Mouse (Mus musculus): Measurements from ENCODE around the gene Hdgf. TPM values are rescaled to one million over a fixed set of nuclear protein-coding genes. Genes with fewer than 3 reads are reported as not detected.

Gene Hdgf
- polyA plus RNA-seq, 1 experiment from 2014 or later: 144 TPM

GRCm38 (mm10) chr3:87934501-87934900 is 28.4 kb downstream of the Hdgf start:
- peaks cover 31% of the 10 kb centered on the region for H3K4me1 ChIP-seq (ENCODE audit: control insufficient read depth, insufficient read depth, low read length)
- H3K9me3 ChIP-seq (replicated peaks; ENCODE audit: control insufficient read depth, low read length, poor library complexity, severe bottlenecking): no peaks in the 10 kb centered on the region
- no peak overlapping the region for H3K4me3 ChIP-seq (ENCODE audit: low read depth, low read length)
- no peak overlapping the region for H3K27ac ChIP-seq (ENCODE audit: low read length)
- no peak overlapping the region for H3K4me2 ChIP-seq (ENCODE audit: low read length)
- ATAC-seq: no peak
- H3K27me3 ChIP-seq (ENCODE audit: control insufficient read depth, insufficient read depth, low read depth, low read length): no peaks in the 10 kb centered on the region
- 65% methylated on average over 4 of the region's 4 CpGs for WGBS
- H3K36me3 ChIP-seq (ENCODE audit: control insufficient read depth, insufficient read depth, low read length): peaks cover 20% of the 10 kb centered on the region
- no peak overlapping the region for H3K9ac ChIP-seq (ENCODE audit: low read depth, low read length)

- H3K4me3 ChIP-seq (ENCODE audit: low read depth, low read length): no peak overlapping the region
- H3K36me3 ChIP-seq (ENCODE audit: control insufficient read depth, insufficient read depth, low read length): peaks cover 24% of the 10 kb centered on the region
- no peaks in the 10 kb centered on the region for H3K9me3 ChIP-seq (replicated peaks; ENCODE audit: control insufficient read depth, low read length, poor library complexity, severe bottlenecking)
- WGBS: 86% methylated on average over 4 of the region's 4 CpGs
- no peaks in the 10 kb centered on the region for H3K27me3 ChIP-seq (ENCODE audit: control insufficient read depth, insufficient read depth, low read depth, low read length)
- peaks cover 31% of the 10 kb centered on the region for H3K4me1 ChIP-seq (ENCODE audit: control insufficient read depth, insufficient read depth, low read length)
- H3K4me2 ChIP-seq (ENCODE audit: low read length): no peak overlapping the region
- no peak overlapping the region for H3K27ac ChIP-seq (ENCODE audit: low read length)
- no peak overlapping the region for H3K9ac ChIP-seq (ENCODE audit: low read depth, low read length)
- no peak for ATAC-seq
Observed at GRCm38 (mm10) chr3:87935201-87935600, 29.1 kb downstream of the Hdgf start.

- Histone ChIP-seq H3K36me3 (ENCODE audit: control insufficient read depth, insufficient read depth, low read length) (peaks cover 28% of the 10 kb centered on the region), H3K27ac (ENCODE audit: low read length) (no peak overlapping the region), H3K4me2 (ENCODE audit: low read length) (peak overlapping the region; percentile 15; the same call in 1 of the 2 replicates), H3K27me3 (ENCODE audit: control insufficient read depth, insufficient read depth, low read depth, low read length) (no peaks in the 10 kb centered on the region), H3K4me3 (ENCODE audit: low read depth, low read length) (no peak overlapping the region), H3K9me3 (replicated peaks; ENCODE audit: control insufficient read depth, low read length, poor library complexity, severe bottlenecking) (no peaks in the 10 kb centered on the region), H3K9ac (ENCODE audit: low read depth, low read length) (0 out of 2 replicates have a peak overlapping the region, but pooled peaks have one; percentile 34), H3K4me1 (ENCODE audit: control insufficient read depth, insufficient read depth, low read length) (peaks cover 31% of the 10 kb centered on the region)
- no peak; the same call in 1 of the 2 replicates for ATAC-seq
- WGBS: 95% methylated on average over 2 of the region's 2 CpGs
Observed at GRCm38 (mm10) chr3:87935776-87936175, 29.7 kb downstream of the Hdgf start.

GRCm38 (mm10) chr3:87940611-87941010 is 34.5 kb downstream of the Hdgf start:
- ATAC-seq: no peak
- H3K36me3 ChIP-seq (ENCODE audit: control insufficient read depth, insufficient read depth, low read length): peaks cover 23% of the 10 kb centered on the region
- H3K9me3 ChIP-seq (replicated peaks; ENCODE audit: control insufficient read depth, low read length, poor library complexity, severe bottlenecking): no peaks in the 10 kb centered on the region
- H3K4me1 ChIP-seq (ENCODE audit: control insufficient read depth, insufficient read depth, low read length): peaks cover 10% of the 10 kb centered on the region
- H3K9ac ChIP-seq (ENCODE audit: low read depth, low read length): no peak overlapping the region
- no peak overlapping the region for H3K27ac ChIP-seq (ENCODE audit: low read length)
- H3K4me2 ChIP-seq (ENCODE audit: low read length): no peak overlapping the region
- WGBS: 53% methylated on average over 5 of the region's 5 CpGs
- H3K4me3 ChIP-seq (ENCODE audit: low read depth, low read length): no peak overlapping the region
- H3K27me3 ChIP-seq (ENCODE audit: control insufficient read depth, insufficient read depth, low read depth, low read length): no peaks in the 10 kb centered on the region

- WGBS: 96% methylated on average over 2 of the region's 2 CpGs
- H3K9me3 ChIP-seq (replicated peaks; ENCODE audit: control insufficient read depth, low read length, poor library complexity, severe bottlenecking): no peaks in the 10 kb centered on the region
- H3K4me2 ChIP-seq (ENCODE audit: low read length): no peak overlapping the region
- H3K27ac ChIP-seq (ENCODE audit: low read length): no peak overlapping the region
- peaks cover 13% of the 10 kb centered on the region for H3K4me1 ChIP-seq (ENCODE audit: control insufficient read depth, insufficient read depth, low read length)
- no peak overlapping the region for H3K9ac ChIP-seq (ENCODE audit: low read depth, low read length)
- peaks cover 23% of the 10 kb centered on the region for H3K36me3 ChIP-seq (ENCODE audit: control insufficient read depth, insufficient read depth, low read length)
- no peak for ATAC-seq
- H3K27me3 ChIP-seq (ENCODE audit: control insufficient read depth, insufficient read depth, low read depth, low read length): no peaks in the 10 kb centered on the region
- no peak overlapping the region for H3K4me3 ChIP-seq (ENCODE audit: low read depth, low read length)
Observed at GRCm38 (mm10) chr3:87942471-87942870, 36.4 kb downstream of the Hdgf start.

- H3K9me3 ChIP-seq (replicated peaks; ENCODE audit: control insufficient read depth, low read length, poor library complexity, severe bottlenecking): no peaks in the 10 kb centered on the region
- no peak overlapping the region for H3K4me3 ChIP-seq (ENCODE audit: low read depth, low read length)
- WGBS: 84% methylated on average over 7 of the region's 7 CpGs
- H3K27me3 ChIP-seq (ENCODE audit: control insufficient read depth, insufficient read depth, low read depth, low read length): no peaks in the 10 kb centered on the region
- H3K4me1 ChIP-seq (ENCODE audit: control insufficient read depth, insufficient read depth, low read length): peaks cover 17% of the 10 kb centered on the region
- H3K36me3 ChIP-seq (ENCODE audit: control insufficient read depth, insufficient read depth, low read length): peaks cover 23% of the 10 kb centered on the region
- no peak overlapping the region for H3K27ac ChIP-seq (ENCODE audit: low read length)
- H3K9ac ChIP-seq (ENCODE audit: low read depth, low read length): no peak overlapping the region
- H3K4me2 ChIP-seq (ENCODE audit: low read length): no peak overlapping the region
- no peak for ATAC-seq
Observed at GRCm38 (mm10) chr3:87943586-87943985, 37.5 kb downstream of the Hdgf start.

GRCm38 (mm10) chr3:87944838-87945600 is 38.9 kb downstream of the Hdgf start:
- H3K4me1 ChIP-seq (ENCODE audit: control insufficient read depth, insufficient read depth, low read length): peaks cover 22% of the 10 kb centered on the region
- no peaks in the 10 kb centered on the region; the same call in 1 of the 2 replicates for H3K27me3 ChIP-seq (ENCODE audit: control insufficient read depth, insufficient read depth, low read depth, low read length)
- H3K4me3 ChIP-seq (ENCODE audit: low read depth, low read length): no peak overlapping the region
- H3K9me3 ChIP-seq (replicated peaks; ENCODE audit: control insufficient read depth, low read length, poor library complexity, severe bottlenecking): no peaks in the 10 kb centered on the region
- 11% methylated on average over 4 of the region's 4 CpGs for WGBS
- H3K4me2 ChIP-seq (ENCODE audit: low read length): no peak overlapping the region
- H3K9ac ChIP-seq (ENCODE audit: low read depth, low read length): no peak overlapping the region
- no peak overlapping the region for H3K27ac ChIP-seq (ENCODE audit: low read length)
- ATAC-seq: no peak
- peaks cover 11% of the 10 kb centered on the region for H3K36me3 ChIP-seq (ENCODE audit: control insufficient read depth, insufficient read depth, low read length)

- Histone ChIP-seq H3K4me2 (ENCODE audit: low read length) (no peak overlapping the region), H3K4me3 (ENCODE audit: low read depth, low read length) (no peak overlapping the region), H3K36me3 (ENCODE audit: control insufficient read depth, insufficient read depth, low read length) (peaks cover 6% of the 10 kb centered on the region; the same call in 1 of the 2 replicates), H3K27ac (ENCODE audit: low read length) (no peak overlapping the region), H3K9ac (ENCODE audit: low read depth, low read length) (no peak overlapping the region), H3K4me1 (ENCODE audit: control insufficient read depth, insufficient read depth, low read length) (peaks cover 24% of the 10 kb centered on the region), H3K27me3 (ENCODE audit: control insufficient read depth, insufficient read depth, low read depth, low read length) (no peaks in the 10 kb centered on the region; the same call in 1 of the 2 replicates), H3K9me3 (replicated peaks; ENCODE audit: control insufficient read depth, low read length, poor library complexity, severe bottlenecking) (no peaks in the 10 kb centered on the region)
- WGBS: 17% methylated on average over 12 of the region's 12 CpGs
- ATAC-seq: no peak
Observed at GRCm38 (mm10) chr3:87945781-87946540, 39.8 kb downstream of the Hdgf start.

- H3K27me3 ChIP-seq (ENCODE audit: control insufficient read depth, insufficient read depth, low read depth, low read length): no peaks in the 10 kb centered on the region; the same call in 1 of the 2 replicates
- peaks cover 24% of the 10 kb centered on the region for H3K4me1 ChIP-seq (ENCODE audit: control insufficient read depth, insufficient read depth, low read length)
- ATAC-seq: no peak
- H3K4me2 ChIP-seq (ENCODE audit: low read length): no peak overlapping the region
- 17% methylated on average over 1 of the region's 1 CpGs for WGBS
- no peak overlapping the region for H3K4me3 ChIP-seq (ENCODE audit: low read depth, low read length)
- no peak overlapping the region for H3K27ac ChIP-seq (ENCODE audit: low read length)
- no peak overlapping the region for H3K9ac ChIP-seq (ENCODE audit: low read depth, low read length)
- no peaks in the 10 kb centered on the region for H3K9me3 ChIP-seq (replicated peaks; ENCODE audit: control insufficient read depth, low read length, poor library complexity, severe bottlenecking)
- 0 out of 2 replicates have a peak, but pooled peaks cover 1% of the 10 kb centered on the region for H3K36me3 ChIP-seq (ENCODE audit: control insufficient read depth, insufficient read depth, low read length)
Observed at GRCm38 (mm10) chr3:87946541-87946860, 40.4 kb downstream of the Hdgf start.
